Mouse (Mus musculus) layer of hippocampus, postnatal 10 days (tissue): ENCODE results near the gene Olfr51. TPM values are rescaled to one million over a fixed set of nuclear protein-coding genes. Genes with fewer than 3 reads are reported as not detected.

ENCODE experiments used
- total RNA-seq, 2 experiments: library from RNA; stranded (reverse); gene quantifications; 2 replicates each; pipeline ENCODE4 v1.2.3; 2021

Olfr51 gene
- total RNA-seq, 2 experiments from 2014 or later = not detected

Other genes with a start within 250 kb of the Olfr51 start
- 10 to 100 TPM; 59.8 to 66.1 TPM for gene Zfp354c, start 175.9 kb upstream of the Olfr51 start, total RNA-seq
- 1 to 10 TPM; 4.6 to 4.7 TPM for gene Zfp879, start 162.0 kb upstream of the Olfr51 start, total RNA-seq
- not detected for gene Grm6, start 152.9 kb upstream of the Olfr51 start, total RNA-seq
- gene Zfp454, start 115.9 kb upstream of the Olfr51 start, total RNA-seq = 1 to 10 TPM; 7.0 to 7.1 TPM
- gene Zfp2, start 87.4 kb upstream of the Olfr51 start, total RNA-seq = 10 to 100 TPM; 18.6 to 21.7 TPM
- gene Zfp354b, start 72.0 kb upstream of the Olfr51 start, total RNA-seq = 1 to 10 TPM; 4.9 to 6.2 TPM
- gene 4933414I15Rik, start 59.8 kb upstream of the Olfr51 start, total RNA-seq = not detected
- not detected for gene Prop1, start 49.8 kb upstream of the Olfr51 start, total RNA-seq
- not detected for gene Olfr1378, start 37.1 kb upstream of the Olfr51 start, total RNA-seq
- not detected for gene Olfr1377, start 21.6 kb upstream of the Olfr51 start, total RNA-seq
- gene Olfr54, start 10.6 kb downstream of the Olfr51 start, total RNA-seq = not detected
- not detected for gene Olfr1375, start 44.5 kb downstream of the Olfr51 start, total RNA-seq
- gene Zfp354a, start 55.7 kb downstream of the Olfr51 start, total RNA-seq = 10 to 100 TPM in 1 of 2 experiments, 1 to 10 TPM in 1; 9.0 to 10.0 TPM
- not detected for gene Gm12569, start 216.9 kb downstream of the Olfr51 start, total RNA-seq